Mouse (Mus musculus) spleen, postnatal 4 days (tissue): ENCODE measurements around the gene Atp13a1.

Experiments used
- DNase-seq, 2 experiments: peaks; one replicate each; pipeline ENCODE4 v3.0.0; 2022; ENCODE audit warnings: low spot score in 2 of 2

Atp13a1 gene

DNA sequence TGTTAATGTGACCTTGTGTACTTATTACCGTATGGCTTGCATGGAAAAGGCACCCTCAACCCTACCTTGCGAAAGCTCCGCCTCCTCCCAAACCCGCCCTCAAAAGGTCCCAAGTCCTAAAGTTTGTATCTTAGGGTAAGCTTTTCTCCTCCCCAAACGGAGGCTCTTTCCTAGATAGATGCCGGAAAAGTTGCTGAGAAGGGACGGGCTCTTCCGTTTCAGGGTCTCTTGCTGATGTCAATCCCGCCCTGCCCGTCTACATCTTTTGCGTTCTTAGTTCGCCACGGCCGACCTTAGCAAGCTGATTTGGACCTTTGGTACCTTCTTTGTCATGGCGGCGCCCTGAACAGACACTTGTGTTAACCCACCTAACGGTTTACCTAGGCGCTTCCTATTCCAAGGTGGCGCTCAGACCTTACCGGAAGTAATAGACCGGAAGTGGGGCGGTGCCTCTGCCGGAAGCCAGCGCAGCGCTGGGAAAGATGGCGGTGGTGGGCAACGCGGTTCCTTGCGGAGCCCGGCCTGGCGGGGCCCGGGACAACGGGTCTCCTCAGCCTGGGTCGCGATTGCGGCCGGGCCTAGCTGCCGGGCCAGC is at the start of gene Atp13a1, which contains the start of gene Zfp866:
Atp13a1 (plus strand) TSS at position 391 of the 595 bp plus-strand sequence.
Zfp866 (minus strand) TSS at position 406 of the 595 bp plus-strand sequence.
- DNase-seq: peak; percentile 88 to 94

DNA sequence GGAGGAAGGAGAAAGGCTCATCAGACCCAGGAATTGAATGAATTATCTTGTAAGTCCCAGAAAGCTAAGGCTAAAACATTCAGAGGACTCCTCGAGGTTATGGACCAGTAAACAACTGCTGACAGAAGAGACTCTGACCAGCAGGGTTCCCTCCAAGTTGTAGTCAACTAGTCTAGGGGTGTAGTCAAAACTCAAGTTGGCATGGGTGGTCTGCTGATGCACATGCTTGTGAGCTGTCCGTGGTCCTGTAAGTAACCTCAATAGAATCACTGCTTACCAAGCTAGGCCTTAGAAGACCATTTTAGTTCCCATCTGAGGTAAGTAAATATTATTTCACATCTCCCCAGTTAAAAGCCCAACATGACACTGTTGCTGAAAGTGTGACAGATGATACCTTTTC is 49.7 kb upstream of the Atp13a1 start:
- DNase-seq: no peak

DNA sequence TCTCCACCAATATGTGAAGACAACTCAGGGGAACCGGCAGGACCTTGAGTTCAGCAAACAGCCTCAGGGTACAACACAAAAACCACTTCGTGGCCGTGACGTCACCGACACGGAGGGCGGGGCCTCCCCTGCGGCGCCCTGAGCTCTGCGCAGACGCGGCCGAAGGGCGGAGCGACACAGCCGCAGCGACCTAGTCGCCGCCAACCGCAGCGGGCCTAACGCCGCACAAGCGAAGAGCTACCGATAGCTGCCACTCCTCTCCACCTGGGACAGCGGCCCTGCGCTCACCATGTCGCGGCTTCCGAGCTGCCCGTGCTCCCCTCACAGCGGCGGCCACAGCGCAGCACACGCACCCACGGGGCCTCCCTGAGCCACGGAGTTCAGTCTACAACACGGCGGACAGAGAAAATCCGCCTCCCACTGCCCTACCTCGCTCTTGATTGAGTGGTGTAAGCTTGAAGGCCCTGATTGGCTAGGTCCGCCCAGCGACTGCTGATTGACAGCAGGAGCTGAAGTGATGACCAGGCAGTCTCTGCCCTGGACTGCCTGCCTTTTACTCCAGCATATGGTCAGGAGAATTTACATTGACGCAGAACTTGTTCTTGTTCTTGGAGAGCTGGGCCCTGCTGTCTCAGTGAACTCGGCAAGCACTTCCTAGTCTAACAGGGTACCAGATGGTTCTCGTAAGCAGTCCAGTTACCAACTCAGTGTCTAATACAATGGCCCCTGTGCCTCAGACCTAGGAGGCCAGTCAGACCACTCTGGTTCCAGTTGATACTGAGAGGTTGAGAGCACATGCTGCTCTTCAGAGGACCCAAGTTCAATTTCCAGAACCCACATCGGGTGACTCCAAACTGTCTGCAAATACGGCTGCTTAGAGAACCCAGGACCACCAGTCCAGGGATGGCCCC is 41.2 kb upstream of the Atp13a1 start, which contains the start of gene Zfp963:
Zfp963 (minus strand) TSS at position 427 of the 911 bp plus-strand sequence.
- DNase-seq: peak; percentile 96 to 98

DNA sequence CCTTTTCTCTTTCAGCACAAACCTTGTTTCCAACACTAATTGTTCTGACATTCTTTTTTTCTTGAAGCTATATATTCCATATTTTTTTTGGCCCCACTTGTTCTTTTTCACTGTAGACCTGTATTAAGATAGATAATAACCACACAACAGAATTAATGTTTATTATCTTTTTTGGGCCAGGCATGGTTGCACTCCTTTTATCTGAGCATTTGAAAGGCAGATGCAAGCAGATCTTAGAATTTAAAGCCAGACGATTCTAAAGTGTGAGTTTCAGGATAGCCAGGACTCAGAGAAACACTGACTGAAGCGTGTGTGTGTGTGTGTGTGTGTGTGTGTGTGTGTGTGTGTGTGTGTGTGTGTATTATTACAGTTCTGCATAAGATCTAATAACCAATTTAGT is 38.5 kb upstream of the Atp13a1 start:
- DNase-seq: no peak

DNA sequence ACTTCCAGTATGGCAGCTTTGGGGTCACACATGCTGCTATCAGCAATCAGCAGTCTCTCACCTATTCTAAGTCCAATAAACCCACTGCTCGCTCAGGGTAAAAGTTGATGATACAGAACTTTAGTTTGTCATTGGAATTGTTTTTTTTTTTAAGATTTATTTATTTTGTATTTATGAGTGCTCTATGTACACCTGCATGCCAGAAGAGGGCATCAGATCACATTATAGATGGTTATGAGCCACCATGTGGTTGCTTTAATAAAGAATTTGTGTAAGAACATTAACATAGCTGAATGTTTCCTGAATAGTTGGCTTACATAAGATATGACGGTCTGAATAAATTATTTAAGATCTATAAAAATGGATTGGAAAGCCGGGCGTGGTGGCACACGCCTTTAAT is 32.6 kb upstream of the Atp13a1 start:
- no peak for DNase-seq

DNA sequence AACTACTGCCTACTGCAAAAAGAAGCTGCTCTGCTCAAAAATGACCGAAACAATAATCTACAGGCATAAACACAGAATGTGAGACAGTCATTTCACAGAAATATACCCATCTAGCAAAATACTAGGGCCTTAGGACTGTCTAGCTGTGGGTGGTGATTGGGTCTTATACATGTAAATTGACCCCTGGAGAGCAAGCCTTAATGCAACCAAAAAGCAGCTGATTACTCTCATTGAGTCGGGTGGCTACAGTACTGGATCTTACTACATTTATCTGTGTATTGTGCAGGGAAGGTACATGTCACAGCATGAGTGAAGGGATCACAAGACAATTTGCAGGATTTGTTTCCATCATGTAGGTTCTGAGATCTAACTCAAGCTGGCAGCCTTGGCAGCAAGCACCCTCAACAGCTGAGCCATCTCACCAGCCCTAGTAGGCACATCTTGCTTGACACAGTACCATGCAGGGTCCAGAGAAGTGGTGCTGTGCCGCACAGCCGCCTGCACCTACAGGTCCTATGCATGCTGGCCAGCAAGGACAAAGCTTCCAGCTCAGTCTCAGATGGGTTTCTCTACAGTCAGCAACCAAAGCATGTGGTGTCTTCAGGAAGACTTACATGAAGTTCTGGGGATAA is 29.0 kb upstream of the Atp13a1 start:
- no peak for DNase-seq

DNA sequence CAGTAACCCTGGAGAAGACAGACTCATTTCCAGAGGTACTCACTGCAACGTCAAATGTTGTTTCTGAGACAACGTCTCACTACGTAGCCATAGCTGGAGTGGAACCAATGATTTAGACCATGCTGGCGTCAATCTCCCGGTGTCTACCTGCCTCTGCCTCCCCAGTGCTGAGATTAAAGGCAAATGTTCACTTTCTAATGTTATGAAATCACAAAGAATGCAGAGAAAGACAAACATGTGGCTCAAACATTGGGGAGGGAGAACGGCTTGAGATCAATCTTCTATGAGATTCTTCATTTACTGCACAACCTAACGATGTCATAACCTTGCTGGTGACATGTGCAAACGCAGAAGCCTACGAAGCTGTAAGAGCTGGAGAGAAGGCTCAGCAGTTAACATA is 19.7 kb upstream of the Atp13a1 start:
- peak in 1 of 2 experiments; percentile 42 for DNase-seq

DNA sequence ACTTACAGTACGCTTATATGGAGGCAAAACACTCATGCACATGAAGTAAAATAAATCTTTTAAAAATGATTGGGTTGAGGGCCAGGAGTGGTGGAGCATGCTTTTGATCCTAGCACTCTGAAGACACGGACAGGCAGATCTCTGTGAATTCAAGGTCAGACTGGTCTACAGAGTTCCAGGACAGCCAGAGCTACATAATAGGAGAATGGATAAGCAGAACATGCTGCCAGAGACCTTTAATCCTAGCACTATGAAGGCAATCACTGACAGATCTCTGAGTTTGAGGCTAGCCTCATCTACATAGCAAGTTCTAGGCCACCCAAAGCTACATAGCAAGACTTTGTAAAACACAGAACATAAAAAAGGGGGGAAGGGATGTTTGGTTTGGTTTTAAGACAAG is 18.9 kb upstream of the Atp13a1 start:
- DNase-seq: peak in 1 of 2 experiments; percentile 37

DNA sequence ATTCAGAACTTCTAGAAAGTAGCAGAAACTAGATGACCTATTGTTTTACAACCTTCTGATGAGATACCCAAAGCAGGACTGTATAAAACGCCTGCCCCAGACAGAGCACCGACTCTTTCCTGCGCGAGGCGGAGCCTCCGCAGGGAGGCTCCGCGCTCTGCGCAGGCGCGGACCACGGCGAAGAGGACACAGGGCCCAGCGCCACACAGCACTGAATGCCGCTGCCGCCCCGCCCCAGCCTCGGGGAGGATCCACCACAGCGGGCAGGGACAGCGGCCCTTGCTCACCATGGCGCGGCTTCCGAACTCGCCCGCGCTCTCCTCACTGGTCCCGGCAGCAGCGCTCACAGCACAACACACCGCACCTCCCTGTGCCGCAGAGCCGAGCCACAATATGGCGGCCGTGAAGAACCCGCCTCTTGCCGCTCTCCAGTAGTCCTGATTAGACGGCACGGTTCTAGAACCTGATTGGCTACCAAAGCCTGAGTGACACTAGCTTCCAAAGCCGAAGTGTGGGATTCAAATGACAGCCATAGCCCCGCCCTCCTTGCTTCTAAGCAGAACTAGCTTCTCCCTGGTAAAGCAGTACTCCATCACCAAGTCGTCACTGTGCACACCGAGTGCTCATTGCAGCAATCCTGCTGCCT is 16.3 kb upstream of the Atp13a1 start, which contains the start of gene Gm20422:
Gm20422 (minus strand) TSS at position 384 of the 646 bp plus-strand sequence.
- DNase-seq: peak; percentile 86 to 92

DNA sequence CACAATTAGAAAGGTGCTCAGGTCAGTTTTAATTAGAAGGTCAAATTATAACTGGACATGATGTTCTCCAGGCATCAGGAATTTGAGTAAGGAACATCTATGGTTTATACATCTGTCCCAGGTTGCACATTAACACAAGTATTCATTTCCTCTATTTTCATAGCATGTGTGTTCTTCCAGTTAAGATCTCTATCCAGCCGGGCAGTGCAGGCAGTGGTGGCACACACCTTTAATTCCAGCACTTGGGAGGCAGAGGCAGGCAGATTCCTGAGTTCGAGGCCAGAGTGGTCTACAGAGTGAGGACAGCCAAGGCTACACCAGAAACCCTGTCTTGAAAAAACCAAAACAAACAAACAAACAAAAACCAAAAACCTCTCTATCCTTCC is 15.8 kb upstream of the Atp13a1 start:
- peak; percentile 10 to 57 for DNase-seq

DNA sequence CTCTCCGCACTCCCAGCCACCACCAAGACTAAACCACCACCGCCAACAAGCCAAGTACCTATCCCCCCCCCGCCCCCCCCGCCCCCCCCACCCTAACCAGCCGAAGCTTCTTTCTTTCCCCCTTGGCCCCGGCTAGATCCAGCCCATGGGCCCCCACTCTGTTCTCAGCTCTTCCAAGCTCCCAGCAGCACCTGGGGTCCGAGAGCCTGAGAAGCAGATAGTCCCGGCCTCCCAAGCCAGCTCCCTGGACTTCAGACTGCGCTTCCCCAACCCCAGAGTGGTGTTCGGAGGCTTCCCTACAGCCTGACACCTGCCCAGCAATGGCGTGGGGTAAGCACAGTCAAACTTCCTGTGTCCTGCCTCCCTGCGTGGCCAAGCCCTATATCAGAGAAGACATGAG is 13.9 kb upstream of the Atp13a1 start:
- DNase-seq: peak in 1 of 2 experiments; percentile 12

DNA sequence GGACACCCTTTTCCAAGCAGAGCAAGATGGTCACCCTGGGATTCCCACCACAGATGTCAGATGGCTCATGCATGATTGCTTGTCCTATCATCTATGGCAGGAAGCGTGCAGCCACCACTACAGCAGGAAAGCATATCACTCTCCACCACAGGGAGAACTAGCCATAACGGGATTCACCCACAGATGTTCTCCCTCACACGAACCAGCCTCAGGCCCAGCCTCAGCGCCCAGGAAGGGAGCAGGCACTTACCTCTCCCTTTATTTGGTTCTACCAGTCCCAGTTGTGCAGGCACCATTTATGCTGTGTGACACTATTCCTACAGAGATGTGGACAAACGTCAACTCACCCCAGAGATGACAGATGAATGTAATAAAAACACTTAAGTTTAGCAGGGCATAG is 1.9 kb upstream of the Atp13a1 start:
- DNase-seq: peak; percentile 13 to 58

DNA sequence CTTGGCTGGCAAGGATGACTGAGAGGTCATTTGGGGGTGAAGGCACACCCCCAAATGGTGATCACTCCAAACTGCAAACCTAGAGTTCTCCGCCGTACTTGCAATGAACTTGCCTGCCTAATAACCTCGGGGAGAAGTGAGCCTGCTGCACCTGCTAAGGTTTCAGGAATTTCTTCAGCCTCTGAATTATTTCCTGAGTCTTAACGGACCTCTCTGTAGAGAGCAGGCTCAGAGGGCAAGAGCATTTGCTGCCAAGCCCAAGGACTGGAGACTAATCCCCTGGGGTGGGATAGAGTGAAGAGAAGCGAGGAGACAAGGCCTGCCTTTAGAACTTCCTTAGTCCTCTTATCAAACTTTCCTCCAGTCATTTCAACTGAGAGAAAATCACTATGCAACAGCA is 1.2 kb upstream of the Atp13a1 start:
- DNase-seq: peak; percentile 12 to 52

DNA sequence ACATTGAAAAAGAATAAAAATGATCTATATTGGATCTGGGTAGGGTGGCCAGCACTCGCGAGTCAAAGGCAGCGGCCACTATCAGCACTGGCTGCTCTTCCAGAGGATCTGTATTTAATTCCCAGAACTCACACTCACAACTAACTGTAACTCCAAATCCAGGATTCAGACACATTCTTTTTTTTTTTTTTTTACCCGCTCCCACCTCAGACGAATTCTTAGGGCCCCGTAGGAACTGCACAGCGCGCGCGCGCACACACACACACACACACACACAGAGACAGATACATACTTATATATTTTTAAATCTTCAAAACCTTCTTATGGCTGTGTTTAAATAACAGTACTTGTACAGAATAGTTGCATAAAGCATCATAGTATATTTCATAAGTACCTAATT is 599 bp upstream of the Atp13a1 start:
- peak; percentile 11 to 60 for DNase-seq

DNA sequence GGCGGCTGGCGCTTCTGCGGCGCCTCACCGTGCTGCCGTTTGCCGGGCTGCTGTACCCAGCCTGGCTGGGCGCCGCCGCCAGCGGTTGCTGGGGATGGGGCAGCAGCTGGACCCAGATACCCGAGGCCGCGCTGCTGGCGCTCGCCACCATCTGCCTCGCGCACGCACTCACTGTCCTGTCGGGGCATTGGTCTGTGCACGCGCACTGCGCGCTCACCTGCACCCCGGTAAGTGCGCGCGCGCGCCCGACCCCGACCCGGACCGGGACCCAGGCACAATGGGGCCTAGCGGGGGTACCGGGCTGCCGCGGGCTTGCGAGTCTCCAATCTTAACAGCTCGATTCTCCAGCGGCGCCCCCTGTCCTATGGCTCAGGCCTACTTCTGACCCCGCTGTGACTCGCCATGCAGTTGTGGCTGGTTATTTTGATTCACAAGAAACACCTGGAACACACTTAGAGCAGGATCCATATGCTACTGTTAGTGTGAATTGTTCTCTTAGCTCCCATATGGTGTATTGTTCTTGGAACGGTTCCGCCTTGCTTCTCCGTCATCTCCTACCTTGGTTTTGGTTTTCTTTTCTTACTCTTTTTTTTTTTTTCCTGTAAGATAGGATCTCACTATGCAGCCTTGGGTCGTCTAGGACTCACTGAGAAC is 579 bp downstream of the Atp13a1 start:
- DNase-seq: peak; percentile 47 to 80

DNA sequence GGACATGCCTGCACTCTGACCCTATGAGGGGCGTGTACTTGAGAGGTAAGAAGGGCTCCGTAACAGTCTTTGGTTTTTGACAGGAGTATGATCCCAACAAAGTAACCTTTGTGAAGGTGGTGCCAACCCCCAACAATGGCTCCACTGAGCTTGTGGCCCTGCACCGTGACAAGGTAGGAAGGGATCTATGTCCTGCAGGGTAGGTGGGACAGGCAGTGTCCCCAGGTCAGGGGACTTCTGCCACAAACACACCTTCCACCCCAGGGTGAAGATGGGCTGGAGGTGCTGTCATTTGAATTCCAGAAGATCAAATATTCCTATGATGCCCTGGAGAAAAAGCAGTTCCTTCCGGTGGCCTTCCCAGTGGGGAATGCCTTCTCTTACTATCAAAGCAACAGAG is 2.7 kb downstream of the Atp13a1 start:
- DNase-seq: peak; percentile 9 to 54

DNA sequence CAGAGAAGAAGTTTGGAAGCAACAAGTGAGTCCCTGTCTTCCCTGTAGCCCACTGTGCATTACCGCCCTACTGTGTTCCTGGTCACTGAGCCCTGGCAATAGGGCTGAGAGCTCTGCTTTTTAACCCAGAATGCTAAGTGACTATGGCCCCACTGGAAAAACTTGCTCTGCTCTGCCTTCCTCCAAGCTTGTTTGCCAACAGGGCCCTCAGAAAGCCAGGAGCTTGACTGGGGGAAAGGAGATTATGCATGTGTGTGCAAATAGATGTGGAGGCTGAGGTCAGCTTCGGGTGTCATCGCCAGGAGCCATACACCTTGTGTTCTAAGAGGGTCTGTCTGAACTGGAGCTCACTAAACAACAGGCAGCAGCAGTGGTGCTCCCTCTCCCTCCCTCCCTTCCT is 3.1 kb downstream of the Atp13a1 start:
- DNase-seq: peak; percentile 9 to 45

DNA sequence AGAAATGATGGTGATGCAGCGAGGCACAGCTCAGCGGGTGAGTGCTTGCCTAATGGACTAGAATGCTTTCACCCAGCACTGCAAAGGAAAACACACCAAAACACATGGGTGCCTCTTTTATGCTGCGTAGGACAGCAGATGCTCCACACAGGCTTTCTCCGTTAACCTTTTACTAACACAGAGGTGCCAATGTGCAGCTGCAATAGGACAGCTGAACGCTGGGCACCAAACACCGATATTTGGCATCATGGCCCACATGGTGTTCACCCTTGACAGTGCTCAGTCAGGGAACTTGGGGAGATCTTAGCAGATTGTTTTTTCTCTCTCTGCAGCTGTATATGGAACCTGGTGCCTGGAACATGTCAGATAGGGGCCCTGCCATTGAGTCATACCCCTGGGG is 3.9 kb downstream of the Atp13a1 start:
- DNase-seq: peak in 1 of 2 experiments; percentile 4

DNA sequence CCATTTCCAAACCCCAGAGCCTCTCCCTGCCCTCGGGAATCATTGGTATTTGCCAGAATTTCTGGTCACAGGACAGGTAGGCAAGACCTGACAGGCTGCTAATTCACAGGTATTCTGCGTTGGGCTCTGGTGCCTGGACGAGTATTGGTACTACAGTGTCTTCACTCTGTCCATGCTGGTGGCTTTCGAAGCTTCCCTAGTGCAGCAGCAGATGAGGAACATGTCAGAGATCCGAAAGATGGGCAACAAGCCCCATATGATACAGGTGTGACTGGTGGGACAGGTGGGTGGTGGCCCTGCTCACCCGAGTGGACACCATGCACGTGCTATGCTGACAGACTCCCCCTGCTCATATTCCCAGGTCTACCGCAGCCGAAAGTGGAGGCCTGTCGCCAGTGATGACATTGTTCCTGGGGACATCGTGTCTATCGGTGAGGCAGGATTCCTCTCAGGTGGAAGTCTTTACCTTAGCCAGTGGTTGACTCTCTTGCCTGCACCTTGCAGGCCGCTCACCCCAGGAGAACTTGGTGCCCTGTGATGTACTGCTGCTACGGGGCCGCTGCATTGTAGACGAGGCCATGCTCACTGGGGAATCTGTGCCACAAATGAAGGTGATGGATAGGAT is 5.9 kb downstream of the Atp13a1 start:
- DNase-seq: peak; percentile 10 to 54

DNA sequence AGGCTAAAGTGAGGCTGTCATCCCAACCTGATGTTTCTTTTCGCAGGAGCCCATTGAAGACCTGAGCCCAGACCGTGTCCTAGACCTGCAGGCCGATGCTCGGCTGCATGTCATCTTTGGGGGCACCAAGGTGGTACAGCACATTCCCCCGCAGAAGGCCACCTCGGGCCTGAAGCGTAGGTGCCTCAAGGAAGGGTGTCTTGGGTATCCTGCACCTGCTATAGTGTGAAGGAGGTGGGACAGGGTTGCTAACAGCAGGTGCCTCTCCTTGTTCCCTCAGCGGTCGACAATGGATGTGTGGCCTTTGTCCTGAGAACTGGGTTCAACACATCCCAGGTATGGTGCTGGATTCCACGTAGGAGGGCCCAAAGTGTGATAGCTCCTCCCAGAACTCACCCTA is 6.7 kb downstream of the Atp13a1 start:
- DNase-seq: peak; percentile 9 to 58

DNA sequence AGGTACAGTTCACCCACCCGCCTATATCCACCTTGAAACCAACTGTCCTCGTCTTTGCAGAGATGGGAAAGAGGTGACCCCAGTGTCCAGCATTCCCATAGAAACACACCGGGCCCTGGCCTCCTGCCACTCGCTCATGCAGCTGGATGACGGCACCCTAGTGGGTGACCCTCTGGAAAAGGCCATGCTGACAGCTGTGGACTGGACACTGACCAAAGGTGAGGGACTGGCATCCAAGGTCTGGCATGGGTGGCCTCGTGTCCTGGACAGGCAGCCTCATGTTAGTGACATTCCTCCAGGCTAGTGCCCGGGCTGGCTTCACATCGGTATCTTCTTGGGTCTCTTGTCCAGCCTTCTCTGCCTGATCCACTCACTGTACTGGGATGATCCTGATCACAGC is 8.3 kb downstream of the Atp13a1 start:
- DNase-seq: peak; percentile 12 to 59
